Mouse (Mus musculus): ENCODE measurements at regions not wholly inside any gene's neighbourhood (a gene's known extent, or its start where the extent isn't known, plus 50 kb on each side); places are given as distances from the start of the nearest gene placed in this dataset.

DNA sequence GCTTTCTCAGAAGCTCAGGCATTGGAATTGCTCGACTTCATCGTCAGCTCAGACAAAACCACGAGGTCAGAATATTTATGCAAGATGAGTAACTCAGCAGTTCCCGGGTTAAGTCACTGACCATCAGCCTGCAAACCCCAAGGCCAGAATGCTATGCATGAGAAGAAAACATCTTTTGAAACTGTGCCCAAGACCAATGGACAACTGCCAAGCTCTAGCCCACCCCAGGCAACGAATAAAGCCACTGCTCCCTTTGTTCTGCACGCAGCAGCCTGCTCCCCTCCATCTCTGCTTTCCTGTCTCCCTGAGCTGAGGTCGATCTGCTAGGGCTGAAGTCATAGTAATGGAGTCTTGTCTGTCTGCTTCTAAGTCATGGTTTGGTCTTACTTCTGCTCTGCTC lies 61.7 kb upstream of the Gpc1 start:
- 57% methylated on average over 7 of the region's 7 CpGs for WGBS
- no peaks in the 10 kb centered on the region for H3K27me3 ChIP-seq (ENCODE audit: control insufficient read depth, insufficient read depth, low read length)
- TF ChIP-seq POLR2A (IDR thresholded peaks at IDR 0.05; ENCODE audit: low read depth, low read length) (no peak), CTCF (IDR thresholded peaks at IDR 0.05; ENCODE audit: extremely low read depth, insufficient read depth, insufficient read length, insufficient replicate concordance) (no peak)

DNA sequence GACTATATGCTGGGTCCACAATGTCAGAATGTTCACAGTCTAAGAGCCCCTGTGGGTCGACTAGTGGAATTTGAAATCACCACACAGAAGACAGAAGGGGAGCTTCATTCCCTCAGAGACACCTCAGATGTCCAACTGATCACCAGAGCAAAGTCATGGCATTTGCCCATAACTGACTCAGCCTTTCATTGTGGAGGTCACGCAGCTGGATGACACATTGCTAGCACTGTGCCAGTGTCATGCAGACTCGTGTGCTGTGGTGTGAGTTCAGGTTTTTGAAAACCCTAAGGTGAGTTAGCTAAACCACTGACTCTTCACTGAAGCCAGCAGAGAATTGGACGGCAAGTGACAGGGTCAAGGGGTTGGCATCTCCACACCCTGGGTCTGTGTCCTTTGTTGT lies 62.3 kb upstream of the Gpc1 start:
- no peaks in the 10 kb centered on the region for H3K36me3 ChIP-seq (ENCODE audit: control insufficient read depth, insufficient read depth, low read length)
- H3K27ac ChIP-seq (ENCODE audit: insufficient read depth, low read length), result no peak overlapping the region
- H3K4me3 ChIP-seq (ENCODE audit: extremely low read depth, insufficient read depth, insufficient read length), result no peak overlapping the region
- WGBS, result 75% methylated on average over 4 of the region's 4 CpGs
- H3K4me1 ChIP-seq (ENCODE audit: control insufficient read depth, insufficient read depth, insufficient read length), result no peaks in the 10 kb centered on the region
- TF ChIP-seq CTCF (IDR thresholded peaks at IDR 0.05; ENCODE audit: extremely low read depth, insufficient read depth, insufficient read length, insufficient replicate concordance), result no peak
- TF ChIP-seq POLR2A (IDR thresholded peaks at IDR 0.05; ENCODE audit: low read depth, low read length), result no peak
- DNase-seq (ENCODE audit: low read depth in 1 of 2, low spot score in 2 of 2), result no peak
- H3K27me3 ChIP-seq (ENCODE audit: control insufficient read depth, insufficient read depth, low read length), result no peaks in the 10 kb centered on the region

More for the DNA sequence above, 61.7 kb upstream of the Gpc1 start:
- Histone ChIP-seq H3K4me3 (ENCODE audit: extremely low read depth, insufficient read depth, insufficient read length) (no peak overlapping the region), H3K4me1 (ENCODE audit: control insufficient read depth, insufficient read depth, insufficient read length) (no peaks in the 10 kb centered on the region; the same call in 1 of the 2 replicates), H3K36me3 (ENCODE audit: control insufficient read depth, insufficient read depth, low read length) (no peaks in the 10 kb centered on the region), H3K27ac (ENCODE audit: insufficient read depth, low read length) (no peak overlapping the region)
- DNase-seq (ENCODE audit: low read depth in 1 of 2, low spot score in 2 of 2), result no peak

DNA sequence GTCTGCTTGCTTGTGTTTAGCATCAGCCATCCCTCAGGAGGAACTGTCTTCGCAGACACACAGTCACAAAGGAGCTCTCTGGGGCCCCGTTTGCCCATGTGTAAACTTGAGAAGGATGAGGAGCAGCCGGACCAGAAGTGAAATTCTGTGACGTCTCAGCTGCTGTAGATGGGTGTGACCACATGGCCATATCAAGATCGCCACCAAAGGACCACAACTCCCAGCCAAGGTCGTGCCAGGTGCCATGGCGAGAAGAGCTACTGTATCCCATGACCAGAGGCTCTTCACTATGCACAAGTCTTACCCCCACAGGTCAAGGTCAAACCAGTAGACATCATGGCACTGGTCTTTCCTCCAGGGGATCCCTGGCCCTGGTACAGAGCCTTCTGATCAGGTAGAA lies 64.9 kb upstream of the Gpc1 start:
- Histone ChIP-seq H3K36me3 (ENCODE audit: control insufficient read depth, insufficient read depth, low read length) (no peaks in the 10 kb centered on the region), H3K27me3 (ENCODE audit: control insufficient read depth, insufficient read depth, low read length) (no peaks in the 10 kb centered on the region), H3K4me1 (ENCODE audit: control insufficient read depth, insufficient read depth, insufficient read length) (no peaks in the 10 kb centered on the region), H3K27ac (ENCODE audit: insufficient read depth, low read length) (no peak overlapping the region), H3K4me3 (ENCODE audit: extremely low read depth, insufficient read depth, insufficient read length) (no peak overlapping the region)
- DNase-seq (ENCODE audit: low read depth in 1 of 2, low spot score in 2 of 2), result no peak
- 78% methylated on average over 7 of the region's 7 CpGs for WGBS
- TF ChIP-seq POLR2A (IDR thresholded peaks at IDR 0.05; ENCODE audit: low read depth, low read length) (no peak), CTCF (IDR thresholded peaks at IDR 0.05; ENCODE audit: extremely low read depth, insufficient read depth, insufficient read length, insufficient replicate concordance) (no peak)

DNA sequence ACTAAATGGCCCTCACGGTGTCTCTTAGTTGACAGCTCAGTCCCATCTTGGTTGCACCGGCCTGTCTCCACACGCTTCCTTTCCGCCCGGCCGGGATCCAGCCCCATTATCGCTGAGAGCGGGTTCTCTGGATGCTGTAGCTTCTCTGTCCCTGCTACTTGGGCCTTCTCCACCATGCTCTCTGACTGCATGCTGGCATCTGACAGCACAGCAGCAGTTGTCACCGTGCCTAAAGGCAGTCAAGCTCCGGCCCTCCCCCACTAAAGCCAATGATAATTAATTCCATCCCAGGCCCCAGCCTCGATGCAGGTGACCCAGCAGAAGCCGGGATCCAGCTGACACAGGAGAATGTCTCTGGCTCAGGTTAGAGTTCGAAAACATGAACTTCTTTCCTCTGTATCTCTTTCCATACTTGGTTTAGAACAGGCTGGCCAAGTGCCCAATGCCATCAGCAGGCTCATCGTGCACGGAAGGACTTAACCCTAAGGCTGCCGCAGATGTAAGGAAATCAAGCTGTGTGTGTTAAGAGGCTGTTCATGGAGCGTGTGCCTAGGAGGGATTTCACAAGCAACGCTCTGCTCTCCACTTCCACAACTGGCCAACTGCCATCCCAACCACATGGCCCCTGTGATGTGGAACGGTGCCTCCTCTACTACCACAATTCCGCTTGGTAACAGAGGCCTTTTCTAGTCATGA lies 76.5 kb upstream of the Gpc1 start:
- H3K36me3 ChIP-seq (ENCODE audit: control insufficient read depth, insufficient read depth, low read length), result no peaks in the 10 kb centered on the region
- 68% methylated on average over 20 of the region's 20 CpGs for WGBS
- no peaks in the 10 kb centered on the region for H3K4me1 ChIP-seq (ENCODE audit: control insufficient read depth, insufficient read depth, insufficient read length)
- no peak overlapping the region for H3K27ac ChIP-seq (ENCODE audit: insufficient read depth, low read length)
- H3K27me3 ChIP-seq (ENCODE audit: control insufficient read depth, insufficient read depth, low read length), result no peaks in the 10 kb centered on the region
- DNase-seq (ENCODE audit: low read depth in 1 of 2, low spot score in 2 of 2), result no peak
- no peak overlapping the region for H3K4me3 ChIP-seq (ENCODE audit: extremely low read depth, insufficient read depth, insufficient read length)
- TF ChIP-seq POLR2A (IDR thresholded peaks at IDR 0.05; ENCODE audit: low read depth, low read length) (no peak), CTCF (IDR thresholded peaks at IDR 0.05; ENCODE audit: extremely low read depth, insufficient read depth, insufficient read length, insufficient replicate concordance) (no peak)

DNA sequence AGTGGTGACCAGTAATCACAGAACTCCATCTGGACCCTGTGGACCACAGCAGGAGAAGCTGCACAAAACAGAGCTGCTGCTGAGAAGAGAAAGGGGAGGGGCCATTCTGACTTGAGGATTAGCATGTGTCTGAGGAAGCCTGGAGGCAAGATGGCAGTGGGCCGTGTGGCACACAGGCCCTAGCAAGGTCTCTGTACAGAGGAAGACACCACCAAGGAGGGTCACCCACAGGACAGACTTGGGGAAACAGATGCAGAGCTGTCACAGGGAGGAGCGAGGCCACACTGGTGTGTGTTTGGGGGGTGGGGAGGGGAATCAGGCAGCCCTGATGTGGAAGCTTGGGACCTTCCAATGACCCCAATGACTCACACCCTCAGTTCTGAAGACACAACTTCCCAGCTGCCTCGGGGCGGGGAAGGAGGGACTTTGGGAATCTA lies 79.7 kb upstream of the Gpc1 start:
- no peaks in the 10 kb centered on the region for H3K27me3 ChIP-seq (ENCODE audit: control insufficient read depth, insufficient read depth, low read length)
- TF ChIP-seq POLR2A (IDR thresholded peaks at IDR 0.05; ENCODE audit: low read depth, low read length), result no peak
- no peak for TF ChIP-seq CTCF (IDR thresholded peaks at IDR 0.05; ENCODE audit: extremely low read depth, insufficient read depth, insufficient read length, insufficient replicate concordance)
- H3K36me3 ChIP-seq (ENCODE audit: control insufficient read depth, insufficient read depth, low read length), result no peaks in the 10 kb centered on the region
- no peaks in the 10 kb centered on the region for H3K4me1 ChIP-seq (ENCODE audit: control insufficient read depth, insufficient read depth, insufficient read length)
- no peak for DNase-seq (ENCODE audit: low read depth in 1 of 2, low spot score in 2 of 2)
- H3K4me3 ChIP-seq (ENCODE audit: extremely low read depth, insufficient read depth, insufficient read length), result no peak overlapping the region
- WGBS, result 41% methylated on average over 4 of the region's 4 CpGs
- H3K27ac ChIP-seq (ENCODE audit: insufficient read depth, low read length), result no peak overlapping the region

DNA sequence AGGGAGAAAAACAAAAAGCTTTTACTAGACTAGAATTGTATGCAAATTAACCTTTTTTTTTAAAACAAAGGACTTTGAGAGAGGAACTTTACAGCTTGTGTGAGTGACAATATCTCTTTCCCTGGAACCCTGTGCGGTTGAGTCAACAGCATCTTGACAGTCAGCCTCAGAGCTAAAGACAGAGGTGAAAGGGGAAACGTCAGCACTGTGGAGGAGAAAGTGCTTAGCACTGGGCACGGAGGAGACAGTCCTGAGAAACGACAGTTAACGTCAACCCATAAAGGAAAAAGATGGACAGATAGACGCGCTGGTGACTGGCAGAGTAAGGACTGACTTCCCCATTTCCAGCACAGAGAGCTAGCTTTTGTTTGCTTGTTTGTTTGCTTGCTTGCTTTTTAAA lies 82.0 kb upstream of the Gpc1 start:
- Histone ChIP-seq H3K27me3 (ENCODE audit: control insufficient read depth, insufficient read depth, low read length) (no peaks in the 10 kb centered on the region), H3K4me1 (ENCODE audit: control insufficient read depth, insufficient read depth, insufficient read length) (no peaks in the 10 kb centered on the region), H3K27ac (ENCODE audit: insufficient read depth, low read length) (no peak overlapping the region), H3K36me3 (ENCODE audit: control insufficient read depth, insufficient read depth, low read length) (no peaks in the 10 kb centered on the region), H3K4me3 (ENCODE audit: extremely low read depth, insufficient read depth, insufficient read length) (no peak overlapping the region)
- TF ChIP-seq CTCF (IDR thresholded peaks at IDR 0.05; ENCODE audit: extremely low read depth, insufficient read depth, insufficient read length, insufficient replicate concordance) (no peak), POLR2A (IDR thresholded peaks at IDR 0.05; ENCODE audit: low read depth, low read length) (no peak)
- DNase-seq (ENCODE audit: low read depth in 1 of 2, low spot score in 2 of 2), result no peak
- WGBS, result 43% methylated on average over 7 of the region's 7 CpGs

DNA sequence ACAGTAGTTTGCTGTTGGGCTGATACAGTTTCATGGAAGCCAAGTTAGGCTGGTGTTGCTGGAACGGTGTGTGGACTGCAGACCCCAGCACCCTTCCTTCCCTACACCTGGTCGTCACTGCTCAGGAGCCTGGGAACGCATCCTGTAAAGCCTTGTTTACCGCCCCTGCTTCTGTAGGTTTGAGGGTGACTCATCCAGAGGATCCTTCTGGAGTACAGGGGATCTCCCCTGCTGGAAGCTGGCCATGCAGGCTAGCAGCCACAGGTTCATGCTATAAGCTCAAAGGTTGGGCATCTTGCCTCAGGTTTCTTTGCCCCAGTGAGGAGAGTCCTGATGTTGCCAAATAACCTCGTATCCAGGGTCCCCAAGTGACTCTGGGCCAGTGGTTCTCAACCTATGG lies 86.2 kb upstream of the Gpc1 start:
- no peaks in the 10 kb centered on the region for H3K36me3 ChIP-seq (ENCODE audit: control insufficient read depth, insufficient read depth, low read length)
- no peak for TF ChIP-seq CTCF (IDR thresholded peaks at IDR 0.05; ENCODE audit: extremely low read depth, insufficient read depth, insufficient read length, insufficient replicate concordance)
- TF ChIP-seq POLR2A (IDR thresholded peaks at IDR 0.05; ENCODE audit: low read depth, low read length), result no peak
- H3K4me1 ChIP-seq (ENCODE audit: control insufficient read depth, insufficient read depth, insufficient read length), result no peaks in the 10 kb centered on the region
- no peak overlapping the region for H3K27ac ChIP-seq (ENCODE audit: insufficient read depth, low read length)
- H3K4me3 ChIP-seq (ENCODE audit: extremely low read depth, insufficient read depth, insufficient read length), result no peak overlapping the region
- 80% methylated on average over 5 of the region's 5 CpGs for WGBS
- no peak for DNase-seq (ENCODE audit: low read depth in 1 of 2, low spot score in 2 of 2)
- no peaks in the 10 kb centered on the region for H3K27me3 ChIP-seq (ENCODE audit: control insufficient read depth, insufficient read depth, low read length)
